In genomic region chr12:52436941-52437340, GRCm38 (mm10) we compare ENCODE assay signal across 11 mouse cellular contexts.
"Had no signal": no experiment of that assay in that cellular context is flagged by ENCODE, and none has a peak within 500 bp of the region (broad histone marks: within the 10 kb centered on the region; RNA-seq: fewer than 3 reads in every experiment).

No protein-coding gene starts in this region.

- H3K27me3 ChIP-seq: limb, embryonic 12.5 days; midbrain, embryonic 13.5 days had no signal

- ATAC-seq: lung, postnatal 0 days; midbrain, embryonic 13.5 days had no signal

- H3K36me3 ChIP-seq: limb, embryonic 12.5 days; midbrain, embryonic 13.5 days had no signal

- DNase-seq: kidney, postnatal 36 days; lung, adult 2 months; lung, postnatal 36 days; thymus, postnatal 4 days had no signal

- H3K27ac ChIP-seq: kidney, postnatal 0 days; layer of hippocampus, adult 2 months; limb, embryonic 12.5 days; liver, embryonic 14.5 days; midbrain, embryonic 13.5 days; stomach, postnatal 0 days had no signal

- H3K4me3 ChIP-seq: layer of hippocampus, adult 2 months; limb, embryonic 12.5 days; midbrain, embryonic 13.5 days had no signal
